Mouse (Mus musculus): Measurements from ENCODE around the gene Utrn. TPM values are rescaled to one million over a fixed set of nuclear protein-coding genes. Genes with fewer than 3 reads are reported as not detected.

Utrn gene
- polyA plus RNA-seq (2015; fragmentation: Nextera tagmentation; extraction: Ambion mirVana): 27.5 and 36.5 TPM in 2 replicates

DNA sequence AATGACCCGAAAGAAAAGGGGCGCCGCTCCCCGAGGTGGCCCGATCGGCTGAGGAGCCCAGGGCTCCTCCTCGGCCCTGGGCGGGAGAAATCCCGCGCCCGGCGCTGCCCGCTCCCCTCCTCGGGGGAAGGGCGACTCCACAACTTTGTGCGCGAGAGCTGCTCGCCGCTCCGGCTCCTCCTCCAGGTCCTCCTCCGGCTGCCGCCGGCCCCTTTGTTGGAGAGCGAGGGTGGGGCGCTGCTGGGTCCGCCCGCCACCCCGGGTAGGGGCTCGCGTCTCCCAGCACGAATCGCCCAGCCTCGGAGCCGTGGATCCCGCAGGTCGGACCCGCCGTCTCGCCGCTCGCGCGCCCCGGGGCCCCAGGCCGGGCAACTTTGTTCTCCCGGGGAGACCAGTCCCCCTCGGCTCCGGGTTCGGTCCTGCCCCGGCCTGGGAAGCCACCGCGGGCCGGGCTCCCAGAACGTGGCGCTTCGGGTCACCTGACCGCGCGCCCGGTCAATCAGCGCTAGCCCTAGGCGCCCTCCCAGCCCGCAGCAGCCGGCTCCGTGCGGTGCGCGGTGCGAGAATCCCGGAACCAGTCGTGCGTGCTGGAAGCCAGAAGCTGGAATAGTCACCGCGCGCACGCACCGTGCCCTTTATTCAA, at the start of gene Utrn:
Utrn (minus strand) TSS at position 337 of the 643 bp plus-strand sequence.
- H3K9me3 ChIP-seq (replicated peaks): no peaks in the 10 kb centered on the region
- H3K36me3 ChIP-seq: no peaks in the 10 kb centered on the region
- peaks cover 22% of the 10 kb centered on the region for H3K4me1 ChIP-seq
- H3K27me3 ChIP-seq (replicated peaks): peaks cover 5% of the 10 kb centered on the region
- WGBS: under 1% methylated on average over 72 of the region's 77 CpGs
- H3K27ac ChIP-seq (replicated peaks): peak within 1 kb of the TSS; percentile 79
- peak within 1 kb of the TSS; percentile 54 for H3K9ac ChIP-seq (replicated peaks)
- H3K4me3 ChIP-seq (replicated peaks): peak within 1 kb of the TSS; percentile 61
- peak; percentile 80 for ATAC-seq (ENCODE audit: low FRiP score)
- peak within 1 kb of the TSS; percentile 98 for H3K4me2 ChIP-seq

DNA sequence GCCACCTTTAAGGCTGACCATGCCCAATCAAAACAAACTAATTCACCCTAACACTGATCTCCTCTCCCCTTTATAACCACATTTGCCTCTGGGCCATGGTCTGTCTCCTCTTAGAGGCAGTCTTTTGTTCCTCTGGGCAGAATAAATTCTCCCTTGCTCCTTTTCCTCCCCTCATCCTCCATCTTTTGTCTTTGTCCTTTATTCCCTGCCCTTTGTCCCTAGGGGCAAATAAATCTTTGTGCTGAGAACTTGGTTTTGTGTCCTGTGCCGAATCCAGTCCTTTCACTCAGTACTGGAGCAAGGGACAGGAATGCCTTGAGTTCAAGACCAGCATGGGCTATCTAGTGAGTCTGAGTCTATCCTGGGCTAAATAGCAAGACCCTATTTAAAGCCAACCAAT, 48.5 kb upstream of the Utrn start:
- Histone ChIP-seq H3K9me3 (replicated peaks) (no peaks in the 10 kb centered on the region), H3K4me2 (no peak overlapping the region), H3K27me3 (replicated peaks) (no peaks in the 10 kb centered on the region), H3K4me1 (no peaks in the 10 kb centered on the region), H3K36me3 (no peaks in the 10 kb centered on the region), H3K9ac (replicated peaks) (no peak overlapping the region), H3K4me3 (replicated peaks) (no peak overlapping the region), H3K27ac (replicated peaks) (no peak overlapping the region)
- WGBS: 19% methylated on average over 1 of the region's 1 CpGs
- no peak for ATAC-seq (ENCODE audit: low FRiP score)

DNA sequence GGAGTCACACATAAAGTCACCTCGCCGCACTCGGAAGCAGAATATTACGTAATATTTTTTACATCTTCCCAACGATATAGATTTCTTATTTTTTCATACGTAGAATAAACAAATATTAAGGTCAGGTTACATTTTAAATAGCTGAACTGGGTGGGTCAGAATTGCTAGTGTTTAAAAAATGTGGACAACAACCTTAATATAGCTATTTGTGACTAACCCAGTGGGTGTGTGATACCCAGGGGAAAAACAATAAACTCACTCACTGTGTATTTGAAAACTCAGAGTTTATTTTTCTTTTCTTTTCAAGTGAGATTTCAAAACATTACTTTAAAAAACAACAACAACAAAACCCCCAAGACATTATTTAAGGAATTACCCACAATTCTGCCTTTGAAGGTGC, 47.2 kb upstream of the Utrn start:
- Histone ChIP-seq H3K4me3 (replicated peaks) (no peak overlapping the region), H3K4me1 (no peaks in the 10 kb centered on the region), H3K36me3 (no peaks in the 10 kb centered on the region), H3K4me2 (no peak overlapping the region), H3K9me3 (replicated peaks) (no peaks in the 10 kb centered on the region), H3K9ac (replicated peaks) (no peak overlapping the region), H3K27me3 (replicated peaks) (no peaks in the 10 kb centered on the region), H3K27ac (replicated peaks) (no peak overlapping the region)
- WGBS: 94% methylated on average over 6 of the region's 6 CpGs
- ATAC-seq (ENCODE audit: low FRiP score): no peak

DNA sequence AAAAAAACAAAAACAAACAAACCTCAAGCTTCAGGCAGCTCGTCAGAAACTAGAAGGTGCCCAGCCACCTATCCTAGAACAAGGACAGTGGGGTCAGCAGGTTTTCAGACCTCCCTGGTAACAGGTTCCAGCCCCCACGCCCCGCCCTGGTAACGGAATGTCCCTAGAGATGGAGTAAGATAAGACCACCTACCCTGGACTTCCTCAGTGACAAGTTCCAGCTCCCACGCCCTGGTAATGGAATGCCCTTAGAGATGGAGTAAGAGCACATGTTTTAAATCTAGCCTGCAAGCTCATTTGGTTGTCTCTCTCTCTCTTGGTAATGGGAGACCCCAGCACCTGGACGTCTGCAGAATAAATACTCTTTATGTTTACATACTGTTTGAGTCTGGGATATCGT, 46.7 kb upstream of the Utrn start:
- H3K27me3 ChIP-seq (replicated peaks): no peaks in the 10 kb centered on the region
- no peaks in the 10 kb centered on the region for H3K36me3 ChIP-seq
- H3K9ac ChIP-seq (replicated peaks): no peak overlapping the region
- no peaks in the 10 kb centered on the region for H3K4me1 ChIP-seq
- no peak for ATAC-seq (ENCODE audit: low FRiP score)
- H3K27ac ChIP-seq (replicated peaks): no peak overlapping the region
- no peaks in the 10 kb centered on the region for H3K9me3 ChIP-seq (replicated peaks)
- H3K4me3 ChIP-seq (replicated peaks): no peak overlapping the region
- WGBS: 81% methylated on average over 7 of the region's 7 CpGs
- H3K4me2 ChIP-seq: no peak overlapping the region

DNA sequence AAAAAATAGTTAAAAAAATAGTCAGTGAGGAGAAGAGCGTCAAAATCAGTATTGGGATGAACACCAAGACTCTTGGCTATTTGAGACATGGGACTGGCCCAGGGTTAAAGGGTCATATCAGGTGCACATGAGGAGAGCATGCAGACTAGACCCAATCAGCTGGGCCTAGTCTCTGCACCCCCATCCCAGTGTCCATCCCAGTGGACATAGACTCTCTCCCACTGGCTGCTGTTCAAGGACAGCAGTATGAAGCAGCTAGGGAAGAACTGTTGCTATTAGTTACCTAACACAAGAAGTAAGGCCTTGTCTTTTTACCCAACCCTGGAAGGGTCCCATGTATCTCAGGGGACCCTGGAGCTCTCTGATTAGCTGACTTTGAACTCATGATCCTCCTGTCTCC, 45.0 kb upstream of the Utrn start:
- H3K4me1 ChIP-seq: no peaks in the 10 kb centered on the region
- no peak for ATAC-seq (ENCODE audit: low FRiP score)
- 96% methylated on average over 1 of the region's 1 CpGs for WGBS
- no peaks in the 10 kb centered on the region for H3K9me3 ChIP-seq (replicated peaks)
- H3K27ac ChIP-seq (replicated peaks): no peak overlapping the region
- H3K4me3 ChIP-seq (replicated peaks): no peak overlapping the region
- H3K4me2 ChIP-seq: no peak overlapping the region
- no peak overlapping the region for H3K9ac ChIP-seq (replicated peaks)
- no peaks in the 10 kb centered on the region for H3K27me3 ChIP-seq (replicated peaks)
- no peaks in the 10 kb centered on the region for H3K36me3 ChIP-seq

DNA sequence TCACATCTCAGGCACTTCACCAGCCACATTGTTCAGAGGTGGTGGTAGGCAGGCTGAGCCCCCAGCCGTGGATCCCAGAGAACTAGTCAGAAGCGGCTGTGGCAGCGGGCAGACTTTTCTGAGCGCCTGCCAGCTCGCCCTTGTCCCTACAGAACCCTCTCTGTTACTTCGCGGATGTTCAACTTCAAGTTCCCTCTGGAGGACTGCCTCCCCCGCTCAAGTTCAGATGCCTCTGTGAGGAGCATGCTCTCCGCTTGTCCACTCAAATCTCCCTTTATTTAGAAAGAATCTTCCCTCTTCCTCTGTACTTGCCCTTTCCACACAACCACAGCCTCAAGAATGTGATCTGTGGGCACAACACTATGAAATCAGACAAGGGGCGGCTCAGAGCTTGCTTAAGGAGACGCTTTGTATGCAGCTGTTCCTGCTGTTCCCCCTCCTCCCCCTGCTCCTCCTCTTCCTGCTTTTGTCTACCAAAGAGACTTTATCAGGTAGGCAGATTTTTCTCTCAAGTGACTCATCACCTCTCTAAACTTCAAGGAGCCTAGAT, 42.9 kb upstream of the Utrn start:
- Histone ChIP-seq H3K27ac (replicated peaks) (no peak overlapping the region; the same call in 1 of the 2 replicates), H3K4me2 (peak overlapping the region; percentile 36), H3K27me3 (replicated peaks) (no peaks in the 10 kb centered on the region), H3K9ac (replicated peaks) (no peak overlapping the region), H3K4me3 (replicated peaks) (no peak overlapping the region), H3K4me1 (no peaks in the 10 kb centered on the region), H3K36me3 (no peaks in the 10 kb centered on the region), H3K9me3 (replicated peaks) (no peaks in the 10 kb centered on the region)
- WGBS: 60% methylated on average over 11 of the region's 11 CpGs
- ATAC-seq (ENCODE audit: low FRiP score): peak; percentile 38; the same call in 1 of the 2 replicates

DNA sequence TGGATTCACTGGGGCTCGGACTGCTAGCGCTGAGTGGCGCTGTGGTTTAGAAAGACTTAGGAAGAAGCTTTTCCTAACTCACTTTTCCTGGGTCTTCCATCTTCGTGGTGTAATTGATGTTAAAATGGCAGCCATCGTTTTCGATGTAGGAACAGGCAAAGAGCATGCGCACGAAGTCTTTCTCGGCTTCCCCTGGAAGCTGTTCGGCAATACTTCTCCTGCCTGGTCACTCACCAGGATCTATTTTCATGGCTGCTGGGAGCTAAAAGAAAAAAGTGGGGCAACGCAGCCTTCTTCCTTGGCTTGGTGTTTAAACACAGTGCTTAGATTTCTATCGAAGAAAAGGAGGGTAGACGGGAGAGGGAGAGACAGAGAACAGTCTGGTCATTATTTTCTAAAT, 42.3 kb upstream of the Utrn start:
- Histone ChIP-seq H3K27ac (replicated peaks) (no peak overlapping the region; the same call in 1 of the 2 replicates), H3K9me3 (replicated peaks) (no peaks in the 10 kb centered on the region), H3K4me2 (peak overlapping the region; percentile 36), H3K4me3 (replicated peaks) (no peak overlapping the region), H3K4me1 (no peaks in the 10 kb centered on the region), H3K36me3 (no peaks in the 10 kb centered on the region), H3K9ac (replicated peaks) (no peak overlapping the region), H3K27me3 (replicated peaks) (no peaks in the 10 kb centered on the region)
- 82% methylated on average over 13 of the region's 13 CpGs for WGBS
- ATAC-seq (ENCODE audit: low FRiP score): no peak

- no peak for ATAC-seq (ENCODE audit: low FRiP score)
Observed at GRCm38 (mm10) chr10:12909891-12910290, 40.7 kb upstream of the Utrn start.

GRCm38 (mm10) chr10:12909179-12909578, 40.0 kb upstream of the Utrn start:
- no peak overlapping the region for H3K27ac ChIP-seq (replicated peaks)
- no peak for ATAC-seq (ENCODE audit: low FRiP score)
- 50% methylated on average over 1 of the region's 1 CpGs for WGBS

More at GRCm38 (mm10) chr10:12909891-12910290, 40.7 kb upstream of the Utrn start:
- H3K27ac ChIP-seq (replicated peaks): no peak overlapping the region
- H3K4me1 ChIP-seq: no peaks in the 10 kb centered on the region
- WGBS: 92% methylated on average over 2 of the region's 2 CpGs
- no peaks in the 10 kb centered on the region for H3K27me3 ChIP-seq (replicated peaks)
- no peak overlapping the region for H3K4me3 ChIP-seq (replicated peaks)
- H3K9me3 ChIP-seq (replicated peaks): no peaks in the 10 kb centered on the region
- H3K36me3 ChIP-seq: no peaks in the 10 kb centered on the region
- H3K4me2 ChIP-seq: no peak overlapping the region
- H3K9ac ChIP-seq (replicated peaks): no peak overlapping the region

DNA sequence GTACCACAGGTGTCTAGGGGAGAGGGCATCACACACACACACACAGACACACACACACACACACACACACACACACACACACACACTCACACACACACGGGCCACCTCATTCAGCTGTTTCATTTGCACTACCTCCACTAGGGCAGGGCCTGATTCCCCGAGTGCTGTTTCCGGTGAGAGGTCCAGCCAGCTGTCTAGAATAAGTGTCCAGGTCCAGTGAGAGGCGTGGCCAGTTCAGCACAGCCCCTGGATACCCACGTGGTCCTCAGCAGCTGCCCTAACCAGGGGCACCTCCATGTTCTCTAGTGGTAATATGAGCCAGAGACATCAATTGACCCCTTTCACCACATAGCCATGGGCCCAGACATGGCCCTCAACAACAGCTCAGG, 35.0 kb upstream of the Utrn start:
- Histone ChIP-seq H3K4me3 (replicated peaks) (no peak overlapping the region), H3K27ac (replicated peaks) (no peak overlapping the region), H3K4me2 (no peak overlapping the region), H3K27me3 (replicated peaks) (no peaks in the 10 kb centered on the region), H3K9ac (replicated peaks) (no peak overlapping the region), H3K4me1 (no peaks in the 10 kb centered on the region), H3K36me3 (no peaks in the 10 kb centered on the region), H3K9me3 (replicated peaks) (no peaks in the 10 kb centered on the region)
- ATAC-seq (ENCODE audit: low FRiP score): no peak
- WGBS: 88% methylated on average over 5 of the region's 5 CpGs

More at GRCm38 (mm10) chr10:12909179-12909578, 40.0 kb upstream of the Utrn start:
- no peak overlapping the region for H3K4me3 ChIP-seq (replicated peaks)
- H3K9me3 ChIP-seq (replicated peaks): no peaks in the 10 kb centered on the region
- H3K27me3 ChIP-seq (replicated peaks): no peaks in the 10 kb centered on the region
- H3K4me2 ChIP-seq: no peak overlapping the region
- no peaks in the 10 kb centered on the region for H3K4me1 ChIP-seq
- no peaks in the 10 kb centered on the region for H3K36me3 ChIP-seq
- H3K9ac ChIP-seq (replicated peaks): no peak overlapping the region

GRCm38 (mm10) chr10:12903440-12904139, 34.4 kb upstream of the Utrn start:
- H3K4me3 ChIP-seq (replicated peaks): no peak overlapping the region
- no peaks in the 10 kb centered on the region for H3K27me3 ChIP-seq (replicated peaks)
- no peak for ATAC-seq (ENCODE audit: low FRiP score)
- no peaks in the 10 kb centered on the region for H3K4me1 ChIP-seq
- H3K9me3 ChIP-seq (replicated peaks): no peaks in the 10 kb centered on the region
- WGBS: 90% methylated on average over 5 of the region's 5 CpGs
- no peaks in the 10 kb centered on the region for H3K36me3 ChIP-seq
- H3K9ac ChIP-seq (replicated peaks): no peak overlapping the region
- H3K4me2 ChIP-seq: no peak overlapping the region
- no peak overlapping the region for H3K27ac ChIP-seq (replicated peaks)

DNA sequence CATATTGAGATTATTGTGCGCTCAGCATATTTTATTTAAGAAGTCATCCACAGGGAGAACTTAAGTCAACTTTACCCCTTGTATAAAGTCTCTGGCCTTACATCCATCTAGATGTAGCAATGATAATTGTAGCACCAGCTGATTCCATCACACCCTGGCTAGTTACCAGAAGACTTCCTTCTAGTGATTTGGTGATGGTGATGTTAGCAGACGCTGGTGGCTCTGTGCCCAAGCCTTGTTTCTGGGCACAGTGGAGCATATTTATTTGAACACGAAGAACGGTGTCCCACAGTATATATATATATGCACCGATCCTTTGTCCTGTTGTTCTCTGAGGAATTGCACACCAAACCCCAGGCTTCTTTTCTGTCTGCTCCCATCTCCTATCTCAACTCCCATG, 30.7 kb upstream of the Utrn start:
- Histone ChIP-seq H3K36me3 (no peaks in the 10 kb centered on the region), H3K27ac (replicated peaks) (no peak overlapping the region), H3K4me1 (no peaks in the 10 kb centered on the region), H3K4me2 (no peak overlapping the region), H3K27me3 (replicated peaks) (no peaks in the 10 kb centered on the region), H3K9ac (replicated peaks) (no peak overlapping the region), H3K9me3 (replicated peaks) (no peaks in the 10 kb centered on the region), H3K4me3 (replicated peaks) (no peak overlapping the region)
- ATAC-seq (ENCODE audit: low FRiP score): no peak
- 94% methylated on average over 5 of the region's 5 CpGs for WGBS

Data from neural tube, embryonic 15.5 days (tissue).